Mouse (Mus musculus) C2C12 (cell line): ENCODE measurements around the gene Serpinb1a. TPM values are rescaled to one million over a fixed set of nuclear protein-coding genes. Genes with fewer than 3 reads are reported as not detected.
"Not testable (repeated sequence)": the region's sequence is repeated elsewhere in the genome, so short reads cannot be mapped to it uniquely, and the experiment has no call there.

Experiments
- H3K27me3 ChIP-seq: one replicate; pipeline ENCODE4 v1.6.1; 2011; ENCODE audit not compliant: control insufficient read depth, insufficient read depth, insufficient read length
- H3K36me3 ChIP-seq: one replicate; pipeline ENCODE4 v1.6.1; 2011; ENCODE audit not compliant: control insufficient read depth, insufficient read depth
- H3K4me3 ChIP-seq: one replicate; pipeline ENCODE4 v1.5.1; 2011; ENCODE audit warnings: mild to moderate bottlenecking, control low read depth; ENCODE audit not compliant: poor library complexity, insufficient read depth, severe bottlenecking
- H3K79me2 ChIP-seq: one replicate; pipeline ENCODE4 v1.6.1; 2011; ENCODE audit not compliant: control insufficient read depth, insufficient read depth
- H3K79me3 ChIP-seq: one replicate; pipeline ENCODE4 v1.6.1; 2011; ENCODE audit warnings: low read depth, control low read depth
- H3ac ChIP-seq: one replicate; pipeline ENCODE3; 2011; ENCODE audit warnings: low read depth; ENCODE audit not compliant: control insufficient read depth, insufficient read length
- CEBPB ChIP-seq: IDR thresholded peaks from one replicate; pipeline ENCODE4 v1.6.1; 2011; ENCODE audit warnings: low read depth, mild to moderate bottlenecking, control low read depth, moderate library complexity
- CTCF ChIP-seq: IDR thresholded peaks from one replicate; pipeline ENCODE4 v1.5.1; 2011; ENCODE audit not compliant: control insufficient read depth, insufficient read depth, insufficient read length
- FOSL1 ChIP-seq: IDR thresholded peaks from one replicate; pipeline ENCODE4 v1.8.0; 2011; ENCODE audit warnings: mild to moderate bottlenecking, low read length; ENCODE audit not compliant: poor library complexity, insufficient read depth, severe bottlenecking
- MAX ChIP-seq: IDR thresholded peaks from one replicate; pipeline ENCODE4 v1.6.1; 2011; ENCODE audit warnings: mild to moderate bottlenecking, control low read depth
- MYOD1 ChIP-seq: IDR thresholded peaks from one replicate; pipeline ENCODE4 v1.6.1; 2011; ENCODE audit warnings: low read depth; ENCODE audit not compliant: control insufficient read depth, insufficient read length
- MYOG ChIP-seq: IDR thresholded peaks from one replicate; pipeline ENCODE4 v1.6.1; 2011; ENCODE audit not compliant: control insufficient read depth, insufficient read length; ENCODE audit errors: extremely low read depth
- USF1 ChIP-seq: IDR thresholded peaks from one replicate; pipeline ENCODE4 v1.6.1; 2011; ENCODE audit warnings: low read depth, mild to moderate bottlenecking, control low read depth, moderate library complexity
- polyA plus RNA-seq: library from polyadenylated mRNA; unstranded; fragments of >200 nt; fragmentation: generic; extraction: Trizol; gene quantifications from one replicate; pipeline ENCODE4 v1.2.1, GENCODE M21; 2012; ENCODE audit warnings: missing spikeins

The Serpinb1a gene
- polyA plus RNA-seq, 1 experiment, result 5.7 TPM

- TF ChIP-seq FOSL1 (no peak), CTCF (no peak), MYOD1 (no peak), MAX (no peak), CEBPB (no peak), USF1 (no peak), MYOG (no peak)
- H3K27me3 ChIP-seq, result no peaks in the 10 kb centered on the region
- no peak overlapping the region for H3ac ChIP-seq
- no peak overlapping the region for H3K4me3 ChIP-seq
- H3K79me2 ChIP-seq, result no peaks in the 10 kb centered on the region
- H3K79me3 ChIP-seq, result no peaks in the 10 kb centered on the region
- no peaks in the 10 kb centered on the region for H3K36me3 ChIP-seq
Observed at GRCm38 (mm10) chr13:32873862-32874261, 22.9 kb upstream of the Serpinb1a start.

GRCm38 (mm10) chr13:32868843-32869242 lies 17.9 kb upstream of the Serpinb1a start:
- TF ChIP-seq MAX (no peak), MYOD1 (no peak), MYOG (no peak), FOSL1 (no peak), CTCF (no peak), USF1 (no peak), CEBPB (no peak)
- Histone ChIP-seq H3K79me2 (no peaks in the 10 kb centered on the region), H3K36me3 (no peaks in the 10 kb centered on the region)

GRCm38 (mm10) chr13:32868233-32868632 lies 17.2 kb upstream of the Serpinb1a start:
- H3K4me3 ChIP-seq, H3K79me3 ChIP-seq, H3K79me2 ChIP-seq, H3K27me3 ChIP-seq, H3ac ChIP-seq, H3K36me3 ChIP-seq: not testable (repeated sequence)

More at GRCm38 (mm10) chr13:32868843-32869242, 17.9 kb upstream of the Serpinb1a start:
- no peaks in the 10 kb centered on the region for H3K79me3 ChIP-seq
- no peak overlapping the region for H3ac ChIP-seq
- no peak overlapping the region for H3K4me3 ChIP-seq
- H3K27me3 ChIP-seq, result no peaks in the 10 kb centered on the region

- H3K79me3 ChIP-seq, result no peaks in the 10 kb centered on the region
- TF ChIP-seq FOSL1, result no peak
- TF ChIP-seq MYOG, result no peak
- no peak for TF ChIP-seq CEBPB
- TF ChIP-seq MAX, result no peak
- no peak for TF ChIP-seq MYOD1
- TF ChIP-seq CTCF, result no peak
- no peak for TF ChIP-seq USF1
- no peaks in the 10 kb centered on the region for H3K36me3 ChIP-seq
- no peak overlapping the region for H3ac ChIP-seq
- no peaks in the 10 kb centered on the region for H3K79me2 ChIP-seq
- H3K4me3 ChIP-seq, result no peak overlapping the region
- H3K27me3 ChIP-seq, result no peaks in the 10 kb centered on the region
Observed at GRCm38 (mm10) chr13:32867030-32867429, 16.0 kb upstream of the Serpinb1a start.

- Histone ChIP-seq H3K79me3 (no peaks in the 10 kb centered on the region), H3K4me3 (no peak overlapping the region), H3K27me3 (no peaks in the 10 kb centered on the region), H3K36me3 (no peaks in the 10 kb centered on the region), H3ac (no peak overlapping the region), H3K79me2 (no peaks in the 10 kb centered on the region)
- peak; percentile 75 for TF ChIP-seq CTCF
- TF ChIP-seq MAX, result no peak
Observed at GRCm38 (mm10) chr13:32866484-32866883, 15.5 kb upstream of the Serpinb1a start.

- no peaks in the 10 kb centered on the region for H3K36me3 ChIP-seq
- H3K79me3 ChIP-seq, result no peaks in the 10 kb centered on the region
- H3K4me3 ChIP-seq, result no peak overlapping the region
- H3ac ChIP-seq, result no peak overlapping the region
- TF ChIP-seq CEBPB (no peak), MYOD1 (no peak), FOSL1 (no peak), CTCF (peak; percentile 45), USF1 (no peak)
- no peaks in the 10 kb centered on the region for H3K79me2 ChIP-seq
- no peaks in the 10 kb centered on the region for H3K27me3 ChIP-seq
Observed at GRCm38 (mm10) chr13:32865591-32865990, 14.6 kb upstream of the Serpinb1a start.

GRCm38 (mm10) chr13:32864529-32864928 lies 13.5 kb upstream of the Serpinb1a start:
- not testable (repeated sequence) for H3K4me3 ChIP-seq, H3ac ChIP-seq, H3K79me2 ChIP-seq, H3K79me3 ChIP-seq, H3K36me3 ChIP-seq, H3K27me3 ChIP-seq
